Mouse (Mus musculus) testis, adult 2 months (tissue): ENCODE data around the gene Olfr224.

Experiments
- CTCF ChIP-seq: fragments of 200-500 bp; IDR thresholded peaks from 2 replicates; pipeline ENCODE4 v1.5.1; 2012; ENCODE audit warnings: low read depth, mild to moderate bottlenecking, inconsistent platforms, low read length, moderate library complexity; ENCODE audit not compliant: control insufficient read depth, insufficient read depth, insufficient replicate concordance
- POLR2A ChIP-seq: fragments of 200-500 bp; IDR thresholded peaks from 2 replicates; pipeline ENCODE4 v1.6.1; 2012; ENCODE audit warnings: low read depth, mild to moderate bottlenecking, inconsistent platforms, low read length, moderate library complexity; ENCODE audit not compliant: control insufficient read depth

- no peak for TF ChIP-seq CTCF
- no peak for TF ChIP-seq POLR2A
Measured at GRCm38 (mm10) chr11:58613359-58613758, 43.0 kb upstream of the Olfr224 start.
